Mouse (Mus musculus) T-cell, adult 2 months (primary cell): Measurements from ENCODE around the gene Tll1.

Source experiments
- DNase-seq: peaks from one replicate; pipeline ENCODE4 v3.0.0; 2022; ENCODE audit warnings: low spot score

Gene Tll1

DNA sequence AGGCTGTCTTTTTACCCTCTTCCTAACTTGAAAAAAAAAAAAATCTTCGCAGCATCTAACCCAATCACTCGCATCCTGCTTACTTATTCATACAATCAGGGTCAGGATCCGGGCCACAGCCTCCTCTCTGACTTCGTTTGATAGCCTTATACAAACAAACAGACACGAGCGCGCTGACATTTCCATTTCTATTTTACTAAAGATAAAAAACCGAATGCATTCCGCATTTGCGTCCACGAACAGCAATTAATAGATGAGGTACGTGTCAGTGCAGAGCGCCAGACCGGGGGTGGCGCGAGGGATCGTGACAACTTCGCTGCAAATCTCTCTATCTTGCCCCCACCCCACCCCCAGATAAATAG, at the start of gene Tll1:
TSS of gene Tll1 (minus strand) at position 248 of the 362 bp plus-strand sequence.
- DNase-seq, result no peak

DNA sequence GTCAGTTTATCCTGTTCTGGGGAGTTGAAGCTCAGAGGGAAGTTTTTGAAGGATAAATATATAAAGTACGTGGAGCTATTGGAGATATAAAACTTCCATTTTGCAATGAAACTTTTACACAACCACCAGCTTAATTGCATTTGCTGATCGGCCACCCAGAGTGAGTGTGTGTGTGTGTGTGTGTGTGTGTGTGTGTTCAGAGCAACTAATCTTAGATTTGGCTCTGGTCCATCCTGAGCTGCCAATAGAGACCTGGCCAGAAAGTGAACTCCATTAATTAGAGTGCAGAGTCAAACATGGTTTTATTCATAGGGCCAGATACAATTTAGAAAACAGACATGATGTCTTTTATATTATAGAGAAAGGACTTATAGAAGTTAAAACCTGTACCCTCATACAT, 32.6 kb upstream of the Tll1 start:
- no peak for DNase-seq

DNA sequence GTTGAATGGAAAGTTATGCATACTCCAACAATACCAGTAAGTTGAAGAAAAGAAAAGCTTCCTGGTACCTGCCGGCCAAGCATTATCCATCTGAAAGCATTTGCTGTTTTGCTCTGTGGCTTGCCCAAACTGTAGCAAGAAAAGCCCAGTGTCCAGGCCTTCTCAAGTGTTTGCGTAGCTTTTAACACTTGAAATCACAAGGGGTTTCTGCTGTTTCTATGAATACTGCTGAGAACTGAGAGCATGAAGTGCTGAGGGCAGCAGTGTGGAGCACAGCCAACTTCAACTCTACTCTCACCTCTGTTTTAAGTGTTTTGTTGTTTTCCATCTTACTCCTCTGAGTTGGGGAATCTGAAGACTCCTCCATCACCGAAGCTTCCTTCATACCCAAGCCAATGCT, 15.5 kb upstream of the Tll1 start:
- no peak for DNase-seq

DNA sequence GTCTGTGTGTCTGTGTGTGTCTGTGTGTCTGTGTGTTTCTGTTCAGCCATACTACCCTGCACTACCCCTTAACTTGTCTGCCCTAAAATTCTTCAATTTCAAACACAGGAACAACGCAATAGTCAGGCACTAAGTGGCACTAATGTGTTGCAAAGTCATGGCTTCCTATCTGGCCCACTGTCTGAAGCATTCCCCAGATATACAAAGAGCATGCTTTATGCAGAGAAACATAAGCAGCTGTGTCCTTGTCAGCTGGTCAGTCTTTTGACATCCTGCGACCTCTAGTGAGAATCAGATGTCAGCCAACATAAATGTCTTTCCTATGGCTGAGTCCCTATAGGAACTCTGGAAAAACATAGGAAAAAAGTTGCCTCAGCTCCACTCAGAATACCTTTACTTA, 11.6 kb upstream of the Tll1 start:
- no peak for DNase-seq

DNA sequence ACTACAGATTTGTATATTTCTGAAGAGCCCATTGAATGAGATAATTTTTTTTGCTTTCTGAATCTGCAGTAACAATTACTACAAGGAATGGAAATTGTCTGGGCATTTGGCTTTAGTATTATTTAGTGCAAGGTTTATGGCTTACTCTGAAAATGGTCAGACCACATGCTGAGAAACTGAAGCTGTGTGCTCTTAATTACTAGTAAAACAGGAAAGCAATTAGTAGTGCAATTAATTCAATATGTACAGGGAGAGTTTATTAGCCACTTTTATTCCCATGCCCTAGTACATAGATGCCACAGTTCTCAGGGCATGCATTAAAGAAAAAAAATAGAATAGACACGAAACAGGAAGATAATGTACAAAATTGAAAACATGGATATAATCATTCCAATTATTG, 10.2 kb upstream of the Tll1 start:
- DNase-seq, result no peak

DNA sequence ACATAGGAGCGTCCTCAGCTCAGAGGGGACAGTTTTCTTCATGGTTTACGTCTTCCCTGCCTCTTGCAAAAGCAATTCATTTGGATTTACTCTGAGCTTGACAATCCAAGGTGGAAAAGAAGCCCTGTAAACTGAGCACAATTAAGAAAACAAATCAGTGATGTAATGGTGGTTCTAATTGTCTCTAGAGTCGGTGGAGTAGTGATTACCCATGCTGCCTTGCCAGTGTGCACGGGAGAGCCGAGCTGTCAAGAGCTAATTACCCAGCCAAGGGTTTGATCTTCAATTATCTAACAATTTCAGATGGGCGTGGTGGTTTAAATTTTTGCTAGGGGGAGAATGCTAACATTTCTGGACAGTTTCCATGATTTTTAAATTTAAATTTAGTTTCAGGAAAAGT, 9.3 kb upstream of the Tll1 start:
- no peak for DNase-seq

DNA sequence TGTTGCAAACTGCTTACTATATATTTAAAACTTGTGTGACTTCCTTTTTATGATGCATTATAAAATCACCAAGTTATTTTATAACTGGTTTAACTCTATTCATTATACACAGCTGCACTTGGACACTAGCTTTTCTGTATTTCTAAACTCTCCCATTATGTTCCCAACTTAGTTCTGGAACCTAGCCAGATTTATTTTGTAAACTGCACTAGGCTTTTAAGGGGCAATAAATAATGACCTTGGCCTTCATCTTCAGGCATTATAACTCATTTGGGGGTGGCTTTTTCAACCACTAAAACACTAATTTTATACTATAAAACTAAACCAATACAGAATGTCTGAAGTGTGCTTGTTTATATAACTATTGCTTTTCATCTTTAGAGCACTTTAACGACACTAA, 8.8 kb upstream of the Tll1 start:
- no peak for DNase-seq

DNA sequence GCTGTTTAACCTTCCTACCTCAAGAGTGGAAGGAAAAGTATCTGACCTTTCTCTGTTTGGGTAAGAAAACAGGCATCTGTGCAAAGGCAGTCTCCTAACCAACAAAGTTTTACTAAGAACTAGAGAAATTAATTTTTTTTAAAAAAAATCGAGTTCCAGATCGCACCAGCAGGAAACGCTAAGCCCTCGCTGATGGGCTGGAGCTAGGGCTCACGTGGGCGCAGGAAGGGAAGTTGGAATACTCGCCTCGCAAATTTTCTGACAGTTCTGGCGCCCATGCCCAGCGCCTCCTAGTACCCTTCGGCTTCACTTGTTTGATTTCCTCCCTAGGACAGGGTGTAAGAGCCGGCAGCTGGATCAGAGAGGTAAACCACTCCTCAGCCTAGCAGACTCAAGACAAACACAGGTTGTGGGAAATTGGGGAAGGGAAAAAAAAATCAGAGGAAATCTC, 365 bp upstream of the Tll1 start:
- DNase-seq, result no peak

DNA sequence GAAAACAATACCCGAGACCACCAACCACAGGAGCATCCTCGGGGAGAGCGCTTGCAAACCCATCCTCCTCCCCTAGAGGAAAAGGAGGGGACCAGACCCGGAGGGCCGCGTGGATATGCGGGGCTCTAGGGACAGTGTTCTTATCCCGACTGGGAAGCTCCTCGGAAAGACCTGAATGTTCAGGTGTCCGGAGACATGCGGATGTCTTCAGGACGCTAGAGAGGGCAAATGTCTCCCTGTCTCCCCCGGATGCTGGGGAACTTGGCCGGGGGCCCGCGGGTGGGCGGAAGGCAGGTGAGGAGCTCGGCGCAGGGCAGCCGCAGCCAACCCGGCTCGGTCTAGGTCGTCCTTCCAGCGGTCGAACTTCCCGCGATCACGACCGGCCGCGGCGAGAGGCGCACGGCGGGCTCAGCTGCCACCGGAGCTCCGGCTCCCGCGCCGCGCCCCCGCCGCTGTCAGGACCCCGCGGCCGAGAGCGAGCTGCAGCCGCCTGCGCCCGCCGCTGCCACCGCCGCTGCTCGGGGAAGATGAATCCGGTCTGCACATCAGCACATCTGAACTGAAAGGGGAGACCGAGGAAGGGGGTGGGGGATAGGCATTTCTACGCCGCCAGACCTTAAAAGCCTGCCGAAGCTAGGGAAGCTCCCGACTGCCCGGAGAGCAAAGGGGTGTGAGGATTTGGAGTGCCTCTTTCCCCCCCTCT, 599 bp downstream of the Tll1 start:
- DNase-seq, result no peak

DNA sequence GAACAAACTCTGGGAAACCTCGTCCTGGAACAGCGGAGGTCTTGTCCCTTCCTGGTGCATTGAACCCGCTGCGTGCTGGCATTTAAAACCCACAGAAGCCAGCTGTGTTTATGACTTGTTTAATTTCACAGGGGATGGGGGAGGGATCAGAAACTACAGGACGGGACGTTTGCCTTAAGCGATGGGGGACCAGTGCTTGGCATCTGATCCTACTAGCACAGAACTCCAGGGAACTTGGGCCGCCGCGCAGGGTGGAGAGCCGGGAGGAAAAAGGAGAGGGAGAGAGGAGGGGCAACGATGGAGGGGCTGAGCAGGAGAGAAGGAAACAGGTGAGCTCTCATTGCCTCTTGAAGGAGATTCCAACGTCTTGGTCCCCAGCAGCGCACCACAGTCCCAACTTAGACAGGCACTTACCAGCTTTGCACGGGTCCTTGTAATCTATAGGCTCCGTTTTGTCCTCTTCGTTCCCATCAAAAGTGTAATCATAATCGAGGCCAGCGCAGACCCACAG, 1.2 kb downstream of the Tll1 start:
- DNase-seq, result no peak

DNA sequence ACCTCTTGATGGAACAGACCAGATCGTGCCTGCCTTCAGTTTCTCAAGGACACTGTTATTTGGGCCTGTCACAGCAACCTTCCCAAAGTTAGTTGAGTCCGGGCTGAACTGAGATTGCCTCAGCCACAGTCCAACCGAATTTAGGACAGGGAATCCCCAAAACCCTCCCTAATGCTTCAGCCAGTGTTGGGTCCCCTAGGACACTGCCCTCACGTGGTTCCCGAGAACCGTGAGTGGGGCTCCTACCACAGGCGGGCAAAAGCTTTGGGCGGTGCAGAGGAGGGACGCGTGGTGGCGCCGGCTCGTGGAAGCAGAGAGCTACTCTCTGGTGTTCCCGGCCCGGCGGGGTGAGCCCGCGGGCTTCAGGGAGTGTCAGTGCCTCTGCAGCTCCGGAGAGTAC, 1.9 kb downstream of the Tll1 start:
- no peak for DNase-seq

DNA sequence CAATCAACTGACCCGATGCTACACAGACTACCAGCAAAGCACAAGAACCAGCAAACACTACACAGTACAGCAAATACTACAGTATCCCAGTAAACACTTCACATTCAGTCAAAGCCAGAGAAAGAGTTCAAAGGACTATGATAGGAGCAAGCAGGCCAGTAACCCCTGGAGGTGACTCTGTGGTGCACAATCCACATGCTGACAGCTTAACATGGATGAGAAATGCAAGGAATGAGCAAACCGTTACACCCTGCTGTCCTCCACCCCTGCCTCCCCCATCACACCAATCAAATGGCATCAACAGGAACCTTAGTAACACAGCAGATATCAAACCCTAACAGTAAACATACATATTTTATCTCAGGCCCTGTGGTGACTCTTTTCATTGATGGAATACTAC, 7.7 kb downstream of the Tll1 start:
- no peak for DNase-seq

DNA sequence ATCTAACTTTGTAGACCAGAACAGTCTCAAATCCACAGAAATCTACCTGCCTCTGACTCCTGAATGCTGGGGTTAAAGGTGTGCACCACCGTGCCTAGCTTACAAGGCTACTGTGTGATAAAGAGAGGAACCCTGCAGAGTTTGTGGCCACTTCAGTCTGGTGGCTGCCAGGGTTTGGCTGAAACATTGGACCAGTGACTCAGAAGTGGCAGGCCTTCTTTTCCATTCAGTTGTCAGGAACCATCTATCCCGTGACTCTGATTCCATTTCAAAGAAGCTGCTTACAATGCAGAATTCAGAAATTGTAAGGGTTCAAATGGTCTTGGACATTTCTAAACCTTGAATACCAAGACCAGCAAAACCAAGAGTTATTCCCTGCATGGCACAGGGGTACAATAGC, 12.7 kb downstream of the Tll1 start:
- DNase-seq, result no peak

DNA sequence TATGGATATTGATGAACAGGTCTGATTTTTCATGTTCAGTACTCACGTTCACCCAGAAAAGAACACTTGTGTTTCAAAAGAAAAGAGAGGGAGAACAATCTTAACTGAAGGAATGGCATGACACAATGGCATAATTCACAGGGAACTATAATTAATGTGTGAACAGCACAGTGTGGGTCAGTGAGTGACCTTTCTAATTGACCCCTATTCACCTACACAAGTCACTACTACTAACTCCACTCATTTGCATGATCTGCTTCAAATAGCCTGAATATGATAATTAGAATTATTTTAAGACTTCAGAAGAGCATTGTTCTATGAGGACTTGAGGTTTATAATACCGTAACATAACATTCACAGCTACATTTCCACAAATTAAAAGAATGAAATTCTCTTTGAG, 18.2 kb downstream of the Tll1 start:
- no peak for DNase-seq

DNA sequence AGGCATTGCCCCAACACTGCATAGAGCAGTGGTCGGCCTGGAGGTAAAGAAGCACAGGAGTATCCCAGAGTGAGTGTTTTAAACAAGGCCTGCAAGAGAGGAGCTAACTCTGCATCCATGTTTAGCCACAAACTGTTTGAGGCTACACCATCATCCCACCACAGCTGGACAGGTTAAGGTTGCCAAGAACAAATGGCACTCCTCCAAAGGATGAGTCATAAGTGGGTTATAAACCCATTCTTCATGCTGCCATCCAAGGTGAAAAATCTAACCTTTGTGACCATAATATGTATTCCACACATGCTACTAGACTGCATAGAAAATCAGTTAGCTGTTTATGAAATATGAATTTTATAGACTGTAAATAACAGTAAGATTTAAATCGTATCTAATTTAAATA, 29.1 kb downstream of the Tll1 start:
- DNase-seq, result no peak

DNA sequence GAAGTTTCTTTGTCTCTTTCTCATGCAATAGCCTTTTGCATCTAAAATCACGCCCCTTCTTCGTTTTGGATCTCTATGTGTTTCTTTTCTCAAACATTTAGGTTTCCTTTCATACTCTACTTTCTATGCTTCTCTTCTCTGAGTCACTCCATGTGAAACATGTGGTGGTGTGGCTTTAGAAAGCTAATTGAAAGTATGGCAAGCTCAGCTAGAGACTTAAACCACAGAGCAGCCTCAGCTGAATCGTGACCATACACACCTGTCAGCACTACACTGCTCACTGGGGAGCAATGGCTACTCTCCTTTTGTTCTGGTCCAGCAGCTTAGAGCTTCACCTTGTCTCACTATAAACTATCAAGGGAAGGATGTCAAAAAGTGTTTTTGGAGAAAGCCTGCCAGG, 31.2 kb downstream of the Tll1 start:
- no peak for DNase-seq

DNA sequence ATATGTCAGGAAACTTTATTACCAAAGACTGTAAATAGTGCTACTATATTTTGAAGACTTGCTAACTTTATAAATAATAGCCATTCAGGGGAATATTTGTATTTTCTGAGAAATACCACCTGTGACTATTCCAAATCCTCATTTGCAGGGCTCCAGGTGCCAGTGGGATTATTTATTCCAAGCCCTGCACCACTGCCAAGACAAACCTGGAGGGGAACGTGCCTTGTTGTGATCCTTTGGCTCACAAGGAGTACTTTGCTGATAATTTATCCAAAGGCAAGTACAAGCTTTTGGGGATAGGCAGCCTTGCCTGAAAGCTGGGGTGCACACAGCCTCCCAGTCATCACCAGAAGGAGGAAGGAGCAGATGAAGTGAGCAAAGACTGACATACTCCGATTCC, 32.3 kb downstream of the Tll1 start:
- no peak for DNase-seq

DNA sequence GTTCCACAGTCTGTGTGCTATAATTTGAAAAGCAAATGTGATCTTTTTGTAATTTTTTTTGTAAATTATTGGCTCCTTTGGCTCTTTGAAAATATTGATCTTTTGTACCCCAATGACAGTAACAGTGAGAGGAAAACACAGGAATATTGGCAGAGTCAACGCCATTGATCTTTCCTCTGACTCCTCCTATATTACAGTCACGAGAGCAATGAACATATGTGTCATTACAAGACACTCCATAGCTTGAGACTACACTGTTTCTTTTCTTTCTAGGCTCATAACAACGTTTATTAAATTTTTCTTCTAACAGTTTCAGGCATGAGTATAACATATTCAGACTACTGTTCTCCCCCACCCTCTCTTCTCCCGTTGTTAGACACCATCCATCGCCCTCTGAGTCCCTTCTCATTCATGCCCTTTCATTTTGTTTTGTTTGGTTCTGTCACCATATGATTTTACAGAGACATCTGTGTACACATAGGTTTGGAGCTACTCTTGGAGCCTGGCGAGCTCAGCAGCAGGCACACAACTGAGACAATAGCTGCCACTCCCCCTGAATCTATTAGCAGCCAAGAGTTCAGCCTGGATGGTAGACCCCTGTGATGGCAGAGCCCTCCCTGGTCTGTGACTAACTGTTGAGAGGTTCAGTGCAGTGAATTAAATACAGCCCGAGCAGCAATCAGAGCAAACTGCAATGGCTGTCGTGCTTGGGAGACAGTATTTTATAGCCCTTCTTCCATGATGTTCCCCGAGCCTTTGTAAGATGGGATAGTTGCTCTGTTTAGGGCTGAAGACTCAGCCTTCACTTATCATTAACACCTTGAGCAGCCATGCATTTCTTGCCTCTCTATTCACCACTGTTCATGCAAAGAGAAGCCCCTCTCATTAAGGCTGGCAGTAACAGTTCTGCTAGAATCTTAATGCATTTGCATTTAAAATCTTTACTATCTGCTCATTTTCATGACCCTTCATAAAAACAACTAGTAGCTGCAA, 52.9 kb downstream of the Tll1 start:
- no peak for DNase-seq

DNA sequence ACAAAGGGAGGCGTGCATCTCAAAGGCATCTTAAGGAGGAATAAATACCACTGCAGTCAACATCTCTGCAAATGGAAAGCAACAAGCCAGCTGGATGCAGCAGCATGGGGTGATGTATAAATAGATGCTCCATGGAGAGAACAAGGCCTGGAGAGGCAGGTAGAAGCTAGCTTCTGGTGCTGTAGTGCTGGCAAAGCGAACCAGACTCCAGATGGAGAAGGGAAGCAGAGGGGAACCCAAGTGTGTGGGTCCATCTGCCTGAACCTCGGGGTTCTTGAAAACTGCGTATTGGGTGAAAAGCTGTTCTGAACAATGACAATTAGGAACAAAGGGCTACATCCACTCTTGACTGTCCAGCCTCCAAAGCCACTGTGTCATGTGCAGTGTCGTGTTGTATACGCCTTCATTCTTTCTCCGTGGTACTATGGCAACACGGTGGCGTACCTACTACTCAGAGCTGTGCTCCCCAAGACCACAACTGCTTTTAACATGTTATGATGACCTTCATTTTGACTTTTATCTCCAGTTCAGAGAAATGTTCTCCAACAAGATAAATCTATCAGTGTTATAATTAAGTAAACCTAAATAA, 53.8 kb downstream of the Tll1 start:
- no peak for DNase-seq

DNA sequence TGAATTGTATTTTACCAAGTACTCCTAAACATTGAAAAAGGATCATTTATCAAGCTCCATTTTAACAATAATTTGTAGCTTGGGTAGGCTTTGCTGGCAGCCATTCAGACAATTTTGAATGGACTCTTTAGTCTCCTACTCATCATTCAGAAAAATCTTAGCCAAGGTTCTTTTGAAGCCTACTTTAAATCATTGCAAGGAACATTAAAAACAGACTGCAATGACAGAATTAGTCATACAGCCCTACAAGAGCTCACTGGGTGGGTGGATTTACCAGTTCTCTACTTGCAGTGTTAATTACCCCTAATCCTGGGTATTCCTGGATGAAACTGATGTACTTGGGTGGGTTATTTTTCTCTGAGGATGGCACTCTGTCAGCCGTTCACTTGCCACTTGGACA, 69.5 kb downstream of the Tll1 start:
- DNase-seq, result no peak

DNA sequence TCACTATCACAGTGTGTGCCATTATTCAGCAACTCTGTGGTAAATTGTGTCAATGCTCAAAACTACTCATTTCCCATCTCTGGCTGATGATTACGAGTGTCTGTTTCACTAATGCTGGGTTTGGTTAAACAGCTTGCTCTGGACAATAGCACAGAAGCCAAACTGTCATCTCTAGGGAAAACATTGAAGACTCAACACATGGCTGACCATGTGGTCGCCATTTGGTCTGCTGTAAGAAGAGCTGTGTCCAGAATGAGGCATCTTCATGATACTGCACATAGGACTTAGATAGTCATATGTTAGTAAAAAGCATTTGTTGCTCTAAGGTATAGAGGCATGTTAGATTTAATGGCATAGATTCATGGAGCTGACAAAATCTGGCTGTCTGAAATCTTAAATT, 98.9 kb downstream of the Tll1 start:
- DNase-seq, result no peak

DNA sequence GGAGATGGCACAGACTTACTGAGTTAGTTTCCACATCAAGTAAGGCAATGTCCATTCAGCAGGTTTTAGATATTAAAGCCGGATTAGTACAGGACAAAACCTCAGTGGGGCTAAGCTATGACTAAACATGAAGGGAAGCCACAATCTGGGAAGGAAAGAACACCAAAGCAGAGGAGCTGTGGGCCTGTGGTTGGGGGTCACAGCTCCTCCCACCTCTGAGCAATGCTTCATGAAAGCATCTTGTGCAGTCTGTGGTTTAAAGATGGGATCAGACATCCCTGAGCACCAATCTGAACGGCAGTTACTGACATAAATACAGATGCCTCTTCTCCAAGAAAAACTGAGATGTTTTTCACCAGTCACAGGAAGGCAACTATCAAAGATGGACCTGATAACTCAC, 132.7 kb downstream of the Tll1 start:
- no peak for DNase-seq

DNA sequence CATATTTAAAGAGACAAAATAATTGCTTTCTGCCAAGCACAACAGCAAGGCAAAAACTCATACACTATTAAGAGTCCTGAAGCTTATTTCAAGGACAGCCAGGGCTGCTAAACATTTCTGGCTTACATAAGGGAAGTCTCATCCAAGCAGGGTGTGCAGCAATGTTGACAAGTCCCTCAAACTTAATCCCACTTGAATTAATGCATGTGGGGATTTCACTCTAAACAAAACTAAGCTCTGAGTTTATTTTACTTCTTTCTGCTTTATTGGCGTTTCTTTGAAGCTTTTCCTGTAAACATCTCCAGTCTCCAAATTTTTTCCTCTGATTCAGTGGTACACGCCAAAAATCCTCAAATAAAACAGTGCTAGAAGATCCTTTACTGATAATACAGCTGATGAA, 146.2 kb downstream of the Tll1 start:
- DNase-seq, result no peak
